Mouse (Mus musculus) telencephalon, adult 2 months (tissue): ENCODE data around the gene Pnpla1.

Experiments
- DNase-seq: peaks from one replicate; pipeline ENCODE4 v3.0.0-alpha.2; 2011; ENCODE audit warnings: low read depth, low spot score

Pnpla1 gene

DNA sequence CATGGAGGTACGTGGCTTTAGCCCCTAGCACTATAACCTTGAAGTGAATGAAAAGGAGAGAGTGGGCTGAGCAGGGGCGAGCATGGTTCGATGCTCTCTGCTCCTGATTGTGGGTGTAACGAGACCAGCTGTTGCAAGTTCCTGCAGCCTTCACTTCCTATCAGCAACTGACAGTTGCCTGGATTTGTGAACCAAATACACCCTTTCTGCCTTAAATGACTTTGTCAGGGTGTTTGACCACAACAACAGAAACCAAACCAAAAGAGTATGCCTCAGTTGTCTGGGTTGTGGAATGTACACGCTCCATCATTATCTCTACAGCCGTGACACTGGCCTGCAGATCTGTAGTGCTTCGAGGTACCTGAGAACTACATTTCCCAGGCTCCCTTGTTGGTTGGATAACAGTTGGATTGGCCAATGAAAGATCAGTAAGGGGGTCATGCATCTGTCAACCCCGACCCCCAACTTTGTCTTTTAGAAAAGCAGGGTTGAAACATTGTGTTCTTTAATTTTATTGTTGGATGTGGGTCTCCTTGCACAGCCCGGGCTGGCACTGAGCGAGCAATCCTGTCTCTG is 25.8 kb downstream of the Pnpla1 start:
- DNase-seq, result no peak

GRCm38 (mm10) chr17:28885231-28885630 is 27.0 kb downstream of the Pnpla1 start:
- DNase-seq, result no peak

DNA sequence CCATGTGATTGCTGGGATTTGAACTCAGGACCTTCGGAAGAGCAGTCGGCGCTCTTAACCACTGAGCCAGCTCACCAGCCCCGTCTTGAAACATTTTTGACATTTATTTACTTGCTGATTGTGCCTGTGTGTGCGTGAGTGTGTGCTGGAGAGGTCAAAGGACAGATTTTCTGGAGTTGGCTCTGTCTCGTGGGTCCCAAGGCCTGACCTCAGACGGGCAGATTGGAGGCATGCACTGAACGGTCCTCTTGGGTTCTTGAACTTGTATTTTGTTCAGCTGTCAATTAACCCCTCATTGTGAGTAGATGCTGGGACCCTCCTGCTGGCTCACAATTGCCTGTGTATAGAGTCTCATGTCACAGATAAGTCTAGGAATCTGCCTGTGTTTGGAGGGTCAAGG is 28.1 kb downstream of the Pnpla1 start:
- no peak for DNase-seq

- no peak for DNase-seq
Measured at GRCm38 (mm10) chr17:28894050-28894767, 36.0 kb downstream of the Pnpla1 start.

- DNase-seq, result no peak
Measured at GRCm38 (mm10) chr17:28895217-28895875, 37.1 kb downstream of the Pnpla1 start.

DNA sequence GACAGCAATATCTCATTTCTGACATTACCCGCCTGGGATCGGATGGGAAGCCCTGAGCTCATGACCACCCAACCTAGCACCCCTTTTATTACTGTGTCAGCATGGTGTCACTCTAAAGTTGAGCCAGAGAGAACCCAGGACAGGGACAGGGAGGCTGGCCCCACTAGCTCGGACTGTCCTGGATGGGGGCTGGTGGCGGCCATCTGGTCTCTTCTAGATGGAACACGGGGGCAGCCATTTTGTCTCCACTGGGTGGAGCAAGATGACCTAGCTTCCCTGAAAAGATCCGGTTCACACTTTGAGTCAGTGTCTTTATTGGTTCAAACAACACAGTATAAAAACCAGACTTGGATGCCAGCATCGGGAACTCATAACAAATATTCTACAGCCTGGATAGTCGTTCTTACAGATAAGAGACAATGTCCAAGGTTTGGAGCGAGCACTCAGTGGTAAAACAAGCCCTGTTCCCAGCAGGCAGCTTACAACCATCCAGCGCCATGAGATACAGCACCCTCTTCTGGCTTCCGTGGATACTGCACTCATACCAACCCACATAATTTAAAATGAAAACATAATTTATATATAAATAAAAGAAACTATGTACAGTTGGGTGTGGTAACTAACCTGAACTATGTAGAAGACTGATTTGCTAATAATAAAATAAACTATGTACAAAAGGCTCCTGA is 38.0 kb downstream of the Pnpla1 start:
- no peak for DNase-seq

- DNase-seq, result no peak
Measured at GRCm38 (mm10) chr17:28897817-28898216, 39.6 kb downstream of the Pnpla1 start.

DNA sequence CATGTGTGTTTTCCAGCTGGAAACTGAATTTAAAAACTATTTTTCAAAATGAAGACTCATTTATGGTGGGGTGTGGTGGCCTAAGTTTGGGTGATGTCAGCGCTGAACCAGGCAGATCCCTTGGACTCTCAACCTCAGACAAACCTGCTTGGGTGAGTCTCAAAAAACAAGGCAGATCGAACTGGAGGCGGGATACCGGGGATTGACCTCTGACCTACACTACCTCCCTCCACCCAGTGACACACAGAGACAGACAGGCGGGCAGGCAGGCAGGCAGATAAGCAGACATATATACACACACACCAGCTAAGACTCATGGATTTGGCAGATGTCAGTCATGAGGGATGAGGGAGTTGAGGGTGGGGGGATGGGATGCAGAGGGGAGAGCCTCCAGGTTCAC is 40.0 kb downstream of the Pnpla1 start:
- no peak for DNase-seq

DNA sequence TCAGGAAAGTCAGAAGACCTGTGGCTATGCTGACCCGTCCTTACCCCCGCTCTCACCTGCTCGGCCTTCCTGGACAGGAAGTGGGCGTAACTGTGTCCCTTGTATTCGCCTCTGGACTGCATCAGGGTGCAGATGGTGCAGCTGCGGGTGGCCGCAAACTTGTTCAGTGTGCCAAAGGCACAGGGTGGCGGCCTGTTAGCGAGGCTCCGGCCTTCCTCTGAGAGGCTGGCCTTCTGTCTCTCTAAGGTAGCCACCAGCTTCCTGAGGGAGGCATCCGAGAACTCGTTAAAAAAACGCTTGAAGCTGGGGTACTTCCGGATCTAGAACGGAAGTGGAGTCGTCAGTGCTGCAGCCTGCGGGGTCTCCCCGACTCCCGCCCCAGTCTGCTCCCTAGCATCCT is 41.2 kb downstream of the Pnpla1 start:
- no peak for DNase-seq

DNA sequence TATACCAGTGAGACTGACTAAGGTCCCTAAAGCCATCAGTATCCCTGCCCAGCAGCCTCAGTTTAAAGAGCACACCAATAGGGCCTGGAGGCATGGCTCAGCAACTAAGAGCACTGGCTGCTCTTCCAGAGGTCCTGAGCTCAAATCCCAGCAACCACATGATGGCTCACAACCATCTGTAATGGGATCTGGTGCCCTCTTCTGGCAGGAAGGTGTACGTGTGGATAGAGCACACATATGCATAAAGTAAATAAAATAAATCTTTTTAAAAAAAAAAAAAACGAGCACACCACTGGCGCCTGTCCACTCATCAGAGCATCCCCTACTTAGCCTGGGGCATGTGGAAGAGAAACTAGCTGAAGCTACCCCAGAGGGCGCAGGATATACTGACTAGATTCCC is 43.3 kb downstream of the Pnpla1 start:
- DNase-seq, result no peak

DNA sequence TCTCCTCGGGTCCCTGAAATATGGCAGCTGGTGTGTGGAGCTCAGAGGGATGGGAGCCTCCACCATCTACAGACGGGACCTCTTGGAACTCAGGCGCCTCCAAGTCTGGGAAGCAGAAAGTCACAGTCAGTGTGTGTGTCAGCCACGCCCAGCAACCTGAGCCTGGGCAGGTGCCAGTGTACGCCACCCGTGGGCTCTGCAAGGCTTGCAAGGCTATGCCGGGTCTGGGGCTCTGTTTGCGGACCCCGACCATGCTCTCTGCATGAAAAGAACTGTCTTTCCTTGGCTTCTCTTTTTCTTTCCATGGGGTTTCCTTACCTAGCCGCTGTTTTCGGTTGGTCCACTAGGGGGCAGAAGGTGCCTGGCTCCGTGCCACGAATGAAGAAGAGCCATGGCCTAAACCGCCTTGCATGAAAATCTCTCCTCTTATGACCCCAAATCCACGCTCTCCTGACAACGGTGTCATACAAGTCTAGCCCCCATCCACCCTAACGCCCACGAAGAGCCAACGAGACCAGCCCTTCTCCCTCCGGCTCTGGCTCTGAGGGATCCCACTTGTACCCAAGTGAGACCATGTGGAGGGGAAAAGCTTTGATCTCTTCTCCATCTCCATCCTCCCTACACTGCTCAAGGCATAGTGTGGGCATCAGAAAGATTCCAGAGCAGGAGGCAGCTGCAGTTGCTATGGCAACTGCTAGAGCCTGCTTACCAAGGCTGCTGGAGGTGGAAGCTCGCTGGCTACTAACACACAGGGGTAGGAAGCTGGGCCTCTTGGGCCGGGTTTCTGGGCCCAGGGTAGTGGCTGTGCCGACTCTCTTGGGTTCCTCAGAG is 46.5 kb downstream of the Pnpla1 start:
- DNase-seq, result peak; percentile 87

- peak; percentile 31 for DNase-seq
Measured at GRCm38 (mm10) chr17:28905377-28905916, 47.2 kb downstream of the Pnpla1 start.

DNA sequence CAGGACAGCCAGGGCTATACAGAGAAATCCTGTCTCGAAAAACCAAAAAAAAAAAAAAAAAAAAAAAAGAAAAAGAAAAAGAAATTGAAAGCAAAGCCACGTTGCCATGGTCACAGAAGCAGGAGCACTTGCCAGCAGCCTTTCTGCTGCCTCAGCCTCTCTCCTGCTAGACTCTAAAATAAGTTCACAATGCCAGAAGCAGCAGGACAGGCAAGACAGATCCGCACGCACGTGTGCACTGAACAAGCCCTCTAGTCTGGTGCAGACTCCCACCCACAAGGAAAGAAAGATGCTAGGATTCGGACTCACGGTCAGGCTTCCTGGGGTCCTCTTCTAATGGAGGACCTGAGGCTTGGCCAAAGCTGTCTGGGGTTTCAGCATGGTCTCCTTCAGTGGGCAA is 49.7 kb downstream of the Pnpla1 start:
- peak; percentile 81 for DNase-seq

DNA sequence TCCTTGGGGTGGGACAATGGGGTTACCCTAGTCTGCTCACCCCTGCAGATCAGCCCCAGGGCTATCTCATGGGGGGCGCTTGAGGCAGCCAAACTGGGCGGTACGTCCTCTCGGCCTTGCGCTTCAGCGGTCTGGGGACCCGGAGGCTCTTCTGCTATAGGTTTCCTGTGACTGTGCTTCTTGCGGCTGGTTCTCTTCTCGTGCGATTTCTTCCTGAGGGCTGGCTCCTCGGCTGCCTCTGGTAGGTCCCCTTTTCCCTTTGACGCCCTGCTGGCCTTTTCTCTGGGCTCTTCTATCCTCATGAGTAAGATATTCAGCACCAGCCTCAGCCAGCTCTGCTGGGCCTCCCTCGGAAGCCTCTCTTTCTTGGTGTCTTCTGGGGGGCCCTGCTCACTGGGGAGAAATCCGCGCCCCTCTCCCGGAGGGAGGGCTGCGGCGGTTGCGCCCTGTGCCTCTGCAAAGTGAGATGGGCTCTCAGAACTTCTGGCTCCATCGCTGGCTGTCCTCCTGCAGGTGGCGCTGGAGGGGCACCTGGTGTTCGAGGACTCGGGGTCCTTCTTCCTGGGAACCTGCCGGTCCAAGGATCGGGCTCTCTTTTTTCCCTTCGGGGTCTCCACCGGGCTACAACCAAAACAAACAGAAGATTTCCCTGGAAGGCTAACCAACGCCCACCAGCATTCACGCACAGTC is 51.2 kb downstream of the Pnpla1 start:
- no peak for DNase-seq

GRCm38 (mm10) chr17:28910139-28910538 is 51.9 kb downstream of the Pnpla1 start:
- no peak for DNase-seq

GRCm38 (mm10) chr17:28913200-28913599 is 55.0 kb downstream of the Pnpla1 start:
- DNase-seq, result no peak

- no peak for DNase-seq
Measured at GRCm38 (mm10) chr17:28913940-28914339, 55.7 kb downstream of the Pnpla1 start.

DNA sequence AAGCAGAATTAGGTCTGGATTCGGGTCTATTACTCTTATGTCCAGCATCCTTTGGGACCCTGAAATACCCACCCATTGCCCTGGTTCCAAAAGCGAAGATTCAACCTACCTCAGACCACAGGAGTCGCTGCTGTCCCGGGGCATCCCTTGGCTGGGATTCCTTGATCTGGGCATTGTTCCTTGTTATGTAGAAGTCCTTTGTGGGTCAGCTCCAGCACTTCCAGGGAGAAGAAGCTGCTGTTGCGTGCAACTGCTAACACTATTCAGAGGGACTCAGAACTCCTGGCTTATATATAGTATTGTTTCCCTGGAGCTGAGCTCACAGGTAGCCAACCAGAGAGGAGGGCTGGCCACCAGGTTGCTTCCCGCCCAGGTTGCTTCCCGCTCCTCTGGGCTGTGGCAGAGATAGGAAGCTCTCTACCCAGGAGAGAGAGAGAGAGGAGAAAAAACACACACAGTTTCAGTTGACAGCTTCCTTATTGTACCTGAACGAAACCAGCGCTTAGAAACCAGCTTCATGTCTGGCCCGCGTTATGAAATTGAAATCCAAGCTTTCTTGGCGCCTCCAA is 56.9 kb downstream of the Pnpla1 start, which contains the start of gene 4930539E08Rik:
4930539E08Rik (minus strand) TSS at position 265 of the 569 bp plus-strand sequence.
- no peak for DNase-seq

GRCm38 (mm10) chr17:28916520-28916919 is 58.3 kb downstream of the Pnpla1 start:
- DNase-seq, result no peak

DNA sequence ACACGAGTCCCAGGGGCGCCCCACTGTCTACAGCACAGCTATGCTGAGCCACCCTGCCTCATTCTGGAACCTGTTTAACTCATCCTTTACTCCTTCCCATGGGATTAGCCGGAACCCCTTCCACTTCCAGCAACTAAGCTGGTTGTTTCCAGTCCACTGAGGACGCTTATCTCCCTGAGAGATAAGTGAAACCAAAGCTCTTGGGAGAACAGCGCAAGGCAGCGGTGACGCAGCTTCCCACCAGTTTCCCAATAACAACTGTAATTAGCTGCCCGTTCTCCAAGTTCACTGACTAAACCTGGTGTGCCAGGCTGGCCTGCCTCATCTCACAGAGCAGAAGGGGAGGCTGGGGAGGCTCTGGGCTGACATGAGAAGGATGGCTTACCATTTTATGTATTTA is 62.9 kb downstream of the Pnpla1 start:
- DNase-seq, result no peak
